Mouse (Mus musculus) olfactory bulb, adult 2 months (tissue): ENCODE measurements at regions not wholly inside any gene's neighbourhood (a gene's known extent, or its start where the extent isn't known, plus 50 kb on each side); places are given as distances from the start of the nearest gene placed in this dataset.

ENCODE experiments used
- CTCF ChIP-seq: fragments of 200-500 bp; IDR thresholded peaks from 2 replicates; pipeline ENCODE4 v1.5.1; 2012; ENCODE audit warnings: low read depth, mild to moderate bottlenecking, low read length, moderate library complexity; ENCODE audit not compliant: insufficient read depth
- POLR2A ChIP-seq: fragments of 200-500 bp; IDR thresholded peaks from 2 replicates; pipeline ENCODE4 v1.6.1; 2012; ENCODE audit warnings: mild to moderate bottlenecking, low read depth, low read length, moderate library complexity; ENCODE audit not compliant: insufficient read depth

GRCm38 (mm10) chr8:116268685-116269084 lies 236.1 kb upstream of the Dynlrb2 start:
- TF ChIP-seq POLR2A: no peak
- TF ChIP-seq CTCF: no peak
